Mouse (Mus musculus) activated CD4-positive, CD25-positive, alpha-beta regulatory T cell, adult 4 months (primary cell): Measurements from ENCODE around the gene Ap1ar. TPM values are rescaled to one million over a fixed set of nuclear protein-coding genes. Genes with fewer than 3 reads are reported as not detected.

Experiments
- polyA plus RNA-seq, 2 experiments: library from polyadenylated mRNA; unstranded; fragments of 100-300 nt; shearing (Covaris generic); gene quantifications; one replicate each; pipeline ENCODE4 v1.2.1; 2017

The Ap1ar gene
- polyA plus RNA-seq, 2 experiments from 2014 or later, result 15.4 to 25.2 TPM

Other genes starting within 250 kb of the Ap1ar start
- gene Neurog2, start 204.4 kb downstream of the Ap1ar start, polyA plus RNA-seq, result not detected
- gene Alpk1, start 57.0 kb downstream of the Ap1ar start, polyA plus RNA-seq, result under 1 TPM; 0.19 to 0.51 TPM
- under 1 TPM in 1 of 2 experiments, not detected in 1; 0.42 TPM for gene Tifa, start 47.7 kb downstream of the Ap1ar start, polyA plus RNA-seq
- 1 to 10 TPM; 4.0 to 7.2 TPM for gene Fam241a, start 58.8 kb upstream of the Ap1ar start, polyA plus RNA-seq